Mouse (Mus musculus) kidney, adult 2 months (tissue): Measurements from ENCODE around the gene Jak3.

Experiments
- CTCF ChIP-seq: fragments of 200-500 bp; conservative IDR thresholded peaks from 2 replicates; pipeline ENCODE4 v1.5.1; 2011; ENCODE audit warnings: low read depth, mild to moderate bottlenecking, control low read depth, low read length, moderate library complexity, mixed read lengths; ENCODE audit not compliant: insufficient read depth, insufficient read length
- POLR2A ChIP-seq: fragments of 200-500 bp; IDR thresholded peaks from one replicate; pipeline ENCODE4 v1.6.1; 2011; ENCODE audit warnings: low read depth, low read length, control low read depth

- TF ChIP-seq CTCF (no peak), POLR2A (no peak)
Measured at GRCm38 (mm10) chr8:71630761-71631160, 45.3 kb upstream of the Jak3 start.
